Mouse (Mus musculus): ENCODE measurements at regions not wholly inside any gene's neighbourhood (a gene's known extent, or its start where the extent isn't known, plus 50 kb on each side); places are given as distances from the start of the nearest gene placed in this dataset.

DNA sequence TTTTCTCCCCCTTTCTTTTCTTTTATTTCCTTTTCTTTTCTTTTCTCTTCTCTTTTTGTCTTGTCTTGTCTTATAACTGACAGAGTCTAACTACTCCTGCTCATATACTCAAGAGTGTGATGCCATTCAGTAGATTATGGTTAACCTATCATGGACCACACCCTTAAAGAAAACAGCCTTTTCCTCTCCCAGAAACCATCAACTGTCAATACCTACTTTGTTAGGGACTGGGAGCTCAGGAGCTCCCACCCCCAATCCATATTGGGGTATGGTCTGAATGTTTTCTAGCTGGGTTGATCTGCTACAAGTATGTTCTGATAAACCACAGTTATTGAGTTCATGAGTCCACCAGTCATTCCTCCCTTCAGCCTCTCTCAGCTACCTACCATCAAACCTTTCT, 972.3 kb upstream of the Lrrc6 start:
- TF ChIP-seq GATA4 (IDR thresholded peaks at IDR 0.05; ENCODE audit: insufficient replicate concordance, low read length), result no peak

DNA sequence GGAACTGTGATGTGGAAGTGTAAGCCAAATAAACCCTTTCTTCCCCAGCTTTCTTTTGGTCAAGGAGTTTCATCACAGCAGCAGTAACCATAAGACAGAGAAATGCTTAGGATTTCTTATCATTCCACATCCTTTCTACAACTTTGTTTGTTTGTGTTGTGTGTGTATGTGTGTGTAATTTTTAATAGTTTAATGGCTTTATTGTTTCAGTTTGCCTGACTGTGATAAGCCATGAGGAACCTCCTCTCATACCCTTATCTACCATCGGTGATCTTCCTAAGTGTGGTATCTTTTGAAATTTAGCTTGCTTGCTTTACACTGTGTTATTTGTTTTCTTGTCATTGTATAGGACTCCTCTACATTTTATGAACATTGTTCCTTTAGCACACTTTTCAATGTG, 970.6 kb upstream of the Lrrc6 start:
- TF ChIP-seq GATA4 (IDR thresholded peaks at IDR 0.05; ENCODE audit: insufficient replicate concordance, low read length), result no peak

DNA sequence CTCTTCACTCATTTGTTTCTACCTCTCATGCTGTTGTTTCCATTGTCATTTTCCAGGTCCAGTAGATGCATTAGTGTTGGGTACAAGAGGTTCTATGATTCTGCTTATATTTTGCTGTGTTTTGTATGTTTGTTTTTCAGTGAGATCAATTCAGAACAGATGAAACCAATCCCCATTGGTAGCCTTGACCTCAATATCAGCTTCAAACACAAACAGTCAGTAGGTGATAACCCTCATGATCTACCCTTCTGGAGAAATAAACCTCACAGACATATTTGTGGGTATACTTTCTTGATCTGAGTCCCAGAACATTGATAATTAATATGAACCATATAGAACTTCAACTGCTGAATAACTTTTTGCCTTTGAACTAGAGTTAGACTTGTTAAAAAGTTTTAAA, 969.3 kb upstream of the Lrrc6 start:
- TF ChIP-seq GATA4 (IDR thresholded peaks at IDR 0.05; ENCODE audit: insufficient replicate concordance, low read length), result no peak

- no peak for TF ChIP-seq GATA4 (IDR thresholded peaks at IDR 0.05; ENCODE audit: insufficient replicate concordance, low read length)
Observed at GRCm38 (mm10) chr15:67467404-67468345, 967.0 kb upstream of the Lrrc6 start.

GRCm38 (mm10) chr15:67462863-67463262, 962.2 kb upstream of the Lrrc6 start:
- no peak for TF ChIP-seq GATA4 (IDR thresholded peaks at IDR 0.05; ENCODE audit: insufficient replicate concordance, low read length)

DNA sequence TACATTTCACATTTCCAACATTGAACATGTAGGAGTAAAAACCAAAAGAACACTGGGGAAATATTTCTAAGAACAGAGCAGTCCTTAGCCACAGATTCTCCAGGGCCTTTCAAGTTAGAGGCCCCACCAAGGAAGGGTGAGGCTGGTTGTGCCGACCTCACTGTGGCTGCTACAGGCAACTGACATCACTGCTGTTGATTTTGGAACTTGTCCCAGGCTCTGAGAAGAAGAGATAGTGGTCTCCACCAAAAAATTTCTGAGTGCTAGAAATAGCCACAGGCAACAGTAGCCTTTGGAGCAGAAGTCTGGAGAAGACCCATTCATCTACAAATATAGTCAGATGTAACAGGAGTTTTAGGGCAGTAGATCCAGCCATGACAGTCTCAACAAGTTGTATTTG, 959.7 kb upstream of the Lrrc6 start:
- no peak for TF ChIP-seq GATA4 (IDR thresholded peaks at IDR 0.05; ENCODE audit: insufficient replicate concordance, low read length)

DNA sequence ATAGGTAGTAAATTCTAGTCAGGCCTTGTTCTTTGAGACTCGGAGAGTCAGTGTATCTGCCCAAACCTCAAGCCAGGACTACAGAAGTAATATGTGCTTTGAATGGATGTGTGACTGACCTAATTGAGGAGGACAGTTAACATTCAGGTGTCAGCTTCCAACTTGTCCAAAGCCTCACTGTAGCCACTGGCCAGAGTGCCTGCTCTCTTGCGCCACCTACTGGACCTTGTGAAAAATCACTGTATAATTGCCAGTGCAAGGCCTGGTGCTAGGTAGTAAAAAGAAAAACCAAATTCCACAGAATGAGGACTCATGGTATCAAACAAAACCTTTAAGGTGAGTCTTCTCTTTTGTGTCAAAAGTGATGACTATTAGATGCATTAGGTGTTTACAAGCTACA, 933.6 kb upstream of the Lrrc6 start:
- TF ChIP-seq GATA4 (IDR thresholded peaks at IDR 0.05; ENCODE audit: insufficient replicate concordance, low read length), result no peak

DNA sequence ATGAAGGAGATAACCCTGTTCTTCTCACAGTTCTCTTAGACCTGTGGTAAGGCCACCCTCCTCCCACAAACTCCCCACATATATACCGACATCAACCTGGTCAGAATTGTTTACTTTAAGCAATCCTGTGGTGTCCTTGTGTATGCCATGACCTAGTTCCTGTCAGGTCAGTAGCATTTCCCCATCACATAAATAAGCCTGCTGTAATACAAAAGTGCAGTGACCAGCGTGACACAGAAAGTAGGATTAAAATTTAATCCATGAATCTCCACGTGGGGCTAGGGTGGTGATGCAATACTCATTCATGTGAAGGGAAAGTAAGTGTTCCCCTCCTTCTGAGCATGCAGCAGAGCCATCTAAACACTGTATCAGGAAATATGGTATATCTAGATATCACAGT, 923.2 kb upstream of the Lrrc6 start:
- TF ChIP-seq GATA4 (IDR thresholded peaks at IDR 0.05; ENCODE audit: insufficient replicate concordance, low read length), result no peak

DNA sequence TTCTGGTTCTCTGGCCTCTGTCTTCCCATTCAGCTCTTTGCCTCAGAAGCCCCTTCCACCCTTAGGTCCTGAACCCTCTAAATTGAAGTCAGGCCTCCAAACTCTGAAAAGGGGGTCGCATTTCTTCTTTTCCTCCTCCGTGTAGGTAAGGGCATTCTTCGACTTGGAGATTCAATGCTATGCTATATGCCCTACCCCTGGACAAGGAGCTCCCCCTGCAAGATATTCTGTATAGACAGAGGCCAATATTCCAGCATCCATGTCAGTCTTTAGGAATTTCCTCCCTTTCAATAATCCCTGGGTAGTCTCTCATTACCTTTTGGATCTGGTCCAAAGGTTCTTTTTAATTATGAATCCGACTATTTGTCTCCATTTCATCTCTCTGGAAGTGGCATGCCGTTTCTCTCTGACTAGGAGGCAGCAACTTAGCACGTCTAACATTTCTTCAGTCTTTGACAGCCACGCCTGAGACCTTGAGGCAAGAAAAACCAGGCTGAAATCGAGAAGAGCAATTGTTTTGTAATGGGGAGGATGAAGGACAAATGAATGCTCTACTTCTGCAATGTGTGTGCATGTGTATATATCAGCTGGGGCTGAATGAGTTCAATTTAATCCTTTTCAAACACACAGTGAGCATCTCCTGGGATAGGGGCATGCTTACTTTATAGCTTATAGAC, 921.7 kb upstream of the Lrrc6 start:
- TF ChIP-seq GATA4 (IDR thresholded peaks at IDR 0.05; ENCODE audit: insufficient replicate concordance, low read length), result no peak

DNA sequence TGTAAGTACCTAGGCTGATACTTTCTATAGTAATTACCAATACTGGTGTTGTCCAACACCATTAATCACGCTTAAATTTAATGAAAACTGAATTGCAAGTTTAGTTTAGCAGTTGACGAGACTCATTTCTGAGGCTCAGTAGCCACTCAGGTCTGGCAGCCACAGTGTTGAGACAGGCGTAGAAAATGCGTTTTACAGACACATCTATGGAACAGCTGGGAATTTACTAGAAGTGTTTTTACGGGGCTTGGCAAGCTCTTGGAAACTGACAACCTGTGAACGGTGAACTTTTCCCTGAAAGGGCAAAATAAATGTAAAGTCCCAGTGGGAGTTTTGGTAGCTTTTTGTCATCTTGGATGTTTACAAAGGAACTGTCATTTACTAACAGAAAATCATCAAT, 920.1 kb upstream of the Lrrc6 start:
- no peak for TF ChIP-seq GATA4 (IDR thresholded peaks at IDR 0.05; ENCODE audit: insufficient replicate concordance, low read length)

DNA sequence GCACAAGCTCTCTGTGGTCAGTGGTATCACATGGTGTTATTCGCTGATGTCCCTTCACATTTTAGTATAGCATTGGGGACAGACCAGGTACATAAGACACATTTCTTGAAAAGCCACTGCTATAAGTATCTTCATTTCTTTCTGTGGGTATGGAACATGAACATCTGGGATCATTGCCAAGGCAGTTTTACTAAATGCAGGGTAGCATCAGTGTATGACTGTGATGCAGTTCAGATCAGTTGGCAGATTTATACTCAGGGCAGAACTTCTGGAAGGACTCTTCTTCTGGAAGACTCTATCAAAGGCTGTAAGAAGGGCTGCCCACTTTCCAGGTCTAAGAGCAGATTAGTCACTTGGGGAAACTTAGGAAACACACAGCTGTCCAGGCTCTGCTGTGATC, 919.0 kb upstream of the Lrrc6 start:
- TF ChIP-seq GATA4 (IDR thresholded peaks at IDR 0.05; ENCODE audit: insufficient replicate concordance, low read length), result no peak

DNA sequence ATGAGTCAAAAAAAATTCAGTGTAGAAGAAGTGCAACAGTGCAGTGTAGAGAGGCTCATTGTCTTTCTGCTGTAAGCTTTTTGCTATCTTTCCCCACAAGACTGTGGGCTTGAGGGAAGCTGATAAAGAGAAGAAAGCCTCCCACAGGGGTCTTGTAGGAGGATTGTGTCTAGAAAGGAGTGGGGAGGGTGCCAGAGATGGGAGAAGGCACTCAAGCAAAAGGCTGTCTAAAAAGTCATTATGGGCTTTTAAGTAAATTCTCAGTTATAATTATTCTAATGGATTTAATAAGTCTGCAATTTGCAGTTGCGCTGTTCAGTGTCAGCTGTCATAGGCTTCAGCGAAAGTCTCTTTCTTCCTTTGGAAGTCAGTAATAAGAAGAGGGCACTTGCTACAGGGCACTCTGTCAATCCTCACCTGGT, 917.0 kb upstream of the Lrrc6 start:
- no peak for TF ChIP-seq GATA4 (IDR thresholded peaks at IDR 0.05; ENCODE audit: insufficient replicate concordance, low read length)

DNA sequence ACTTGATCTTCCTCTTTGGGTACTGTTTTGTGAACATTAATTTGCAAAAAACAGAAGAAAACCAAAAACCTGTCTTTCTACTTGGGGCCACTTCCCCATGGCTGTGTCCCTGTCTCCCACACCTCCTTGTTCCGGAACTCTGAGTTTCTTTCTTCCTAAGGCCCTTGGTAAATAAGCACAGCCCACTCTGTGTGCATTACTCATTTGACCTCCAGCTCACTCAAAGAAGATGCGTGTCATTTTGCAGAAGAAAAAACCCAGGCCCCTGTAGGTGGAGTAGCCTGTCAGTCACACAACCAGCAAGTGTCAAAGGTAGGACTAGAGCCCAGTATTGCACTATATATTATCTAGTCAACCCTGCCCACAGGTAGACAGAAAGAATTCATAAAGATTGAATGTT, 915.1 kb upstream of the Lrrc6 start:
- no peak for TF ChIP-seq GATA4 (IDR thresholded peaks at IDR 0.05; ENCODE audit: insufficient replicate concordance, low read length)

GRCm38 (mm10) chr15:67414371-67414930, 913.7 kb upstream of the Lrrc6 start:
- no peak for TF ChIP-seq GATA4 (IDR thresholded peaks at IDR 0.05; ENCODE audit: insufficient replicate concordance, low read length)

DNA sequence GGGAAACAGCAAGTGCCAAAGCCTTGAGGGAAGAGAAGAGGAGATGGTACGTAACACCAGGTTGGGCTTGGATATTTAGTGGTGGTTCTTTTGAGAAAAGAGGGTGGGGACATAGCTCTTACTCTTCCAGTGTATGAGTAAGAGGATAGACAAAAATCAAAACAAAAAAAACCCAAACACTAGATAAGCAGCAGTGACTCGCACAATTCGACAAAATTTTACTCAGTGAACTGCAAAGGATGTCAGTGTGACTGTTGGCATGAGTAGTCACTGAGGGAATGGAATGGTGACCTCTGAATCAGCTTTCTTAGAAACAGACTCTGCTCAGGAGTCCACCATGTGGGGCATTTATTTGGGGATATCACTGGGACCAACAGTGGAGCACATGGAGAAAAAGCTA, 912.9 kb upstream of the Lrrc6 start:
- TF ChIP-seq GATA4 (IDR thresholded peaks at IDR 0.05; ENCODE audit: insufficient replicate concordance, low read length), result no peak

GRCm38 (mm10) chr15:67412394-67412793, 911.7 kb upstream of the Lrrc6 start:
- no peak for TF ChIP-seq GATA4 (IDR thresholded peaks at IDR 0.05; ENCODE audit: insufficient replicate concordance, low read length)
